Mouse (Mus musculus) brain, embryonic 14.5 days (tissue): ENCODE data around the gene St6galnac1.

Experiments
- CTCF ChIP-seq: fragments of 200-500 bp; IDR thresholded peaks from 2 replicates; pipeline ENCODE4 v1.5.1; 2012; ENCODE audit warnings: inconsistent platforms, mild to moderate bottlenecking, moderate library complexity, borderline replicate concordance; ENCODE audit not compliant: insufficient read depth, insufficient read length; ENCODE audit errors: extremely low read depth
- POLR2A ChIP-seq: fragments of 200-500 bp; IDR thresholded peaks from 2 replicates; pipeline ENCODE4 v1.6.1; 2012; ENCODE audit warnings: mild to moderate bottlenecking, inconsistent platforms, borderline replicate concordance; ENCODE audit not compliant: poor library complexity, insufficient read depth, insufficient read length, severe bottlenecking; ENCODE audit errors: extremely low read depth

DNA sequence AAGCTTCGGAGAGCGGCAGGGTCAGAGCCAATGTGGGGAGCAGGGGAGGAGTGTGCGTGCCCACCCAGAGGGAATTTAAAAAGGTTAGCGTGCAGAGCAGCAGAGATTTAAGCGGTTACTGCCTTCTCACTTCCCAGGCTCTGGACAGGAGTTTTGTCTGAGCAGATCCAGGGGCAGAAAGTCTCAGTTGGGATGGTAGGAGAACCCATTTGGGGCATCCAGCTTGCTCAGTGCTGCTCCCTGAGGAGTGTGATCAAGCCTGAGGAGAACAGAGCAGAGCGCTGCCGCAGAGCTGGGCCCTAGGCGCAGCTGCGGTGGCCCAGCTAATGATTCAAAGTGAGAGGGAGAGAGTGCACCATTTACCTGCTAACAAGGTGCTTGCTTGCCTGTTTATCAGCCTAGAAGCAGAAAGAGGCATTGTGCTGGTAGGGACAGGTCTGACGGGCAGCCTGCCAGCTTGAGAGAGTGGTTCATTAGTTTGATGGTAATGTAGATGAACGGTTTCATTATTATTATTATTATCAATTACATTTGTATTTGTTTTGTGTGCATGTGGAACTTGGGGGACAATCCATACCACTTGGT is 33.6 kb upstream of the St6galnac1 start:
- no peak for TF ChIP-seq CTCF
- no peak for TF ChIP-seq POLR2A
